Mouse (Mus musculus) cerebral cortex, adult 2 months (tissue): ENCODE measurements around the gene Cpt1a.

ENCODE experiments used
- WGBS: fragments of 180-500 bp; shearing (Covaris S2); methylation state at CpG from one replicate; pipeline ENCODE4 v1.1.7; 2018; 5-methylcytosine and 5-hydroxymethylcytosine counted together

The Cpt1a gene

GRCm38 (mm10) chr19:3322261-3322969 lies at the start of gene Cpt1a:
TSS of gene Cpt1a (plus strand) at chr19:3322334.
- 4% methylated on average over 26 of the region's 26 CpGs for WGBS

GRCm38 (mm10) chr19:3273331-3273730 lies 48.8 kb upstream of the Cpt1a start:
- WGBS, result 92% methylated on average over 9 of the region's 9 CpGs

GRCm38 (mm10) chr19:3275744-3276365 lies 46.3 kb upstream of the Cpt1a start:
- 88% methylated on average over 3 of the region's 3 CpGs for WGBS

GRCm38 (mm10) chr19:3281886-3282285 lies 40.2 kb upstream of the Cpt1a start:
- 67% methylated on average over 4 of the region's 4 CpGs for WGBS

- under 1% methylated on average over 49 of the region's 49 CpGs for WGBS
Measured at GRCm38 (mm10) chr19:3282572-3283467, 39.3 kb upstream of the Cpt1a start, which contains the start of the genes Mrpl21 and Ighmbp2. TSS of gene Mrpl21 (plus strand) at chr19:3282901. TSS of gene Ighmbp2 (minus strand) at chr19:3283017.

- WGBS, result 23% methylated on average over 1 of the region's 1 CpGs
Measured at GRCm38 (mm10) chr19:3289006-3289405, 33.1 kb upstream of the Cpt1a start.

GRCm38 (mm10) chr19:3292028-3292427 lies 30.1 kb upstream of the Cpt1a start:
- 58% methylated on average over 2 of the region's 2 CpGs for WGBS

- WGBS, result 95% methylated on average over 1 of the region's 1 CpGs
Measured at GRCm38 (mm10) chr19:3292993-3293392, 29.1 kb upstream of the Cpt1a start.

GRCm38 (mm10) chr19:3295245-3295644 lies 26.9 kb upstream of the Cpt1a start:
- 93% methylated on average over 6 of the region's 6 CpGs for WGBS

GRCm38 (mm10) chr19:3297775-3298174 lies 24.4 kb upstream of the Cpt1a start:
- 90% methylated on average over 7 of the region's 7 CpGs for WGBS

GRCm38 (mm10) chr19:3304017-3304416 lies 18.1 kb upstream of the Cpt1a start:
- WGBS, result 70% methylated on average over 4 of the region's 4 CpGs

GRCm38 (mm10) chr19:3307175-3307949 lies 14.8 kb upstream of the Cpt1a start:
- 68% methylated on average over 16 of the region's 16 CpGs for WGBS

GRCm38 (mm10) chr19:3319341-3319740 lies 2.8 kb upstream of the Cpt1a start:
- WGBS, result 93% methylated on average over 2 of the region's 2 CpGs

- 79% methylated on average over 7 of the region's 7 CpGs for WGBS
Measured at GRCm38 (mm10) chr19:3320086-3320485, 2.0 kb upstream of the Cpt1a start.

GRCm38 (mm10) chr19:3320801-3321200 lies 1.3 kb upstream of the Cpt1a start:
- WGBS, result 84% methylated on average over 3 of the region's 3 CpGs

GRCm38 (mm10) chr19:3321617-3322016 lies 517 bp upstream of the Cpt1a start:
- 31% methylated on average over 11 of the region's 11 CpGs for WGBS

GRCm38 (mm10) chr19:3323201-3323621 lies 1.1 kb downstream of the Cpt1a start:
- WGBS, result 1% methylated on average over 47 of the region's 47 CpGs

- under 1% methylated on average over 34 of the region's 34 CpGs for WGBS
Measured at GRCm38 (mm10) chr19:3323753-3324270, 1.7 kb downstream of the Cpt1a start.

- 2% methylated on average over 17 of the region's 17 CpGs for WGBS
Measured at GRCm38 (mm10) chr19:3324271-3324811, 2.2 kb downstream of the Cpt1a start.

GRCm38 (mm10) chr19:3324931-3325711 lies 3.0 kb downstream of the Cpt1a start:
- under 1% methylated on average over 59 of the region's 59 CpGs for WGBS
